Mouse (Mus musculus): Measurements from ENCODE around the gene Umad1. TPM values are rescaled to one million over a fixed set of nuclear protein-coding genes. Genes with fewer than 3 reads are reported as not detected.

The Umad1 gene
- polyA plus RNA-seq, 1 experiment from 2014 or later, result 28.3 TPM

GRCm38 (mm10) chr6:8472125-8472524 lies 213.0 kb downstream of the Umad1 start:
- WGBS, result 89% methylated on average over 3 of the region's 3 CpGs
- Histone ChIP-seq H3K27ac (ENCODE audit: low read length) (no peak overlapping the region), H3K4me3 (ENCODE audit: low read depth, low read length) (no peak overlapping the region), H3K9me3 (ENCODE audit: control insufficient read depth, low read depth, low read length) (no peaks in the 10 kb centered on the region), H3K4me2 (replicated peaks; ENCODE audit: low read depth, low read length) (no peak overlapping the region), H3K27me3 (ENCODE audit: control insufficient read depth, insufficient read depth, low read length) (no peaks in the 10 kb centered on the region), H3K4me1 (ENCODE audit: control insufficient read depth, insufficient read depth, low read length) (peaks cover 10% of the 10 kb centered on the region), H3K9ac (replicated peaks; ENCODE audit: low read depth, low read length) (no peak overlapping the region), H3K36me3 (ENCODE audit: control insufficient read depth, insufficient read depth, low read length) (no peaks in the 10 kb centered on the region)
- no peak for ATAC-seq (ENCODE audit: insufficient number of reproducible peaks, insufficient read depth, low FRiP score, low read depth)

- no peak overlapping the region for H3K4me3 ChIP-seq (ENCODE audit: low read depth, low read length)
- no peaks in the 10 kb centered on the region for H3K27me3 ChIP-seq (ENCODE audit: control insufficient read depth, insufficient read depth, low read length)
- no peaks in the 10 kb centered on the region for H3K36me3 ChIP-seq (ENCODE audit: control insufficient read depth, insufficient read depth, low read length)
- ATAC-seq (ENCODE audit: insufficient number of reproducible peaks, insufficient read depth, low FRiP score, low read depth), result no peak
- no peak overlapping the region for H3K9ac ChIP-seq (replicated peaks; ENCODE audit: low read depth, low read length)
- no peak overlapping the region for H3K4me2 ChIP-seq (replicated peaks; ENCODE audit: low read depth, low read length)
- no peaks in the 10 kb centered on the region for H3K9me3 ChIP-seq (ENCODE audit: control insufficient read depth, low read depth, low read length)
- peaks cover 10% of the 10 kb centered on the region for H3K4me1 ChIP-seq (ENCODE audit: control insufficient read depth, insufficient read depth, low read length)
- no peak overlapping the region for H3K27ac ChIP-seq (ENCODE audit: low read length)
- WGBS, result 39% methylated on average over 5 of the region's 5 CpGs
These were observed 213.8 kb downstream of the Umad1 start for GRCm38 (mm10) chr6:8472915-8473314.

GRCm38 (mm10) chr6:8473498-8473897 lies 214.4 kb downstream of the Umad1 start:
- ATAC-seq (ENCODE audit: insufficient number of reproducible peaks, insufficient read depth, low FRiP score, low read depth), result no peak
- Histone ChIP-seq H3K4me3 (ENCODE audit: low read depth, low read length) (no peak overlapping the region), H3K9ac (replicated peaks; ENCODE audit: low read depth, low read length) (no peak overlapping the region), H3K4me1 (ENCODE audit: control insufficient read depth, insufficient read depth, low read length) (peaks cover 10% of the 10 kb centered on the region), H3K9me3 (ENCODE audit: control insufficient read depth, low read depth, low read length) (no peaks in the 10 kb centered on the region), H3K27me3 (ENCODE audit: control insufficient read depth, insufficient read depth, low read length) (no peaks in the 10 kb centered on the region), H3K4me2 (replicated peaks; ENCODE audit: low read depth, low read length) (no peak overlapping the region), H3K27ac (ENCODE audit: low read length) (no peak overlapping the region), H3K36me3 (ENCODE audit: control insufficient read depth, insufficient read depth, low read length) (no peaks in the 10 kb centered on the region)
- WGBS, result 54% methylated on average over 5 of the region's 5 CpGs

- Histone ChIP-seq H3K36me3 (ENCODE audit: control insufficient read depth, insufficient read depth, low read length) (no peaks in the 10 kb centered on the region), H3K4me3 (ENCODE audit: low read depth, low read length) (no peak overlapping the region), H3K9me3 (ENCODE audit: control insufficient read depth, low read depth, low read length) (no peaks in the 10 kb centered on the region), H3K4me2 (replicated peaks; ENCODE audit: low read depth, low read length) (no peak overlapping the region), H3K27ac (ENCODE audit: low read length) (no peak overlapping the region), H3K9ac (replicated peaks; ENCODE audit: low read depth, low read length) (no peak overlapping the region), H3K4me1 (ENCODE audit: control insufficient read depth, insufficient read depth, low read length) (peaks cover 10% of the 10 kb centered on the region), H3K27me3 (ENCODE audit: control insufficient read depth, insufficient read depth, low read length) (no peaks in the 10 kb centered on the region)
- WGBS, result 73% methylated on average over 3 of the region's 3 CpGs
- ATAC-seq (ENCODE audit: insufficient number of reproducible peaks, insufficient read depth, low FRiP score, low read depth), result no peak
These were observed 215.2 kb downstream of the Umad1 start for GRCm38 (mm10) chr6:8474316-8474715.

GRCm38 (mm10) chr6:8474820-8475219 lies 215.7 kb downstream of the Umad1 start:
- H3K9ac ChIP-seq (replicated peaks; ENCODE audit: low read depth, low read length), result no peak overlapping the region
- no peak overlapping the region for H3K4me2 ChIP-seq (replicated peaks; ENCODE audit: low read depth, low read length)
- H3K27ac ChIP-seq (ENCODE audit: low read length), result no peak overlapping the region
- H3K27me3 ChIP-seq (ENCODE audit: control insufficient read depth, insufficient read depth, low read length), result no peaks in the 10 kb centered on the region
- H3K36me3 ChIP-seq (ENCODE audit: control insufficient read depth, insufficient read depth, low read length), result no peaks in the 10 kb centered on the region
- H3K4me3 ChIP-seq (ENCODE audit: low read depth, low read length), result no peak overlapping the region
- ATAC-seq (ENCODE audit: insufficient number of reproducible peaks, insufficient read depth, low FRiP score, low read depth), result no peak; the same call in 1 of the 2 replicates
- 53% methylated on average over 4 of the region's 4 CpGs for WGBS
- H3K4me1 ChIP-seq (ENCODE audit: control insufficient read depth, insufficient read depth, low read length), result peaks cover 10% of the 10 kb centered on the region
- H3K9me3 ChIP-seq (ENCODE audit: control insufficient read depth, low read depth, low read length), result no peaks in the 10 kb centered on the region

GRCm38 (mm10) chr6:8479176-8479575 lies 220.1 kb downstream of the Umad1 start:
- 31% methylated on average over 1 of the region's 1 CpGs for WGBS
- Histone ChIP-seq H3K9ac (replicated peaks; ENCODE audit: low read depth, low read length) (no peak overlapping the region), H3K4me2 (replicated peaks; ENCODE audit: low read depth, low read length) (no peak overlapping the region), H3K36me3 (ENCODE audit: control insufficient read depth, insufficient read depth, low read length) (no peaks in the 10 kb centered on the region), H3K4me3 (ENCODE audit: low read depth, low read length) (no peak overlapping the region), H3K9me3 (ENCODE audit: control insufficient read depth, low read depth, low read length) (no peaks in the 10 kb centered on the region), H3K4me1 (ENCODE audit: control insufficient read depth, insufficient read depth, low read length) (0 out of 2 replicates have a peak, but pooled peaks cover 1% of the 10 kb centered on the region), H3K27ac (ENCODE audit: low read length) (no peak overlapping the region), H3K27me3 (ENCODE audit: control insufficient read depth, insufficient read depth, low read length) (no peaks in the 10 kb centered on the region)
- no peak for ATAC-seq (ENCODE audit: insufficient number of reproducible peaks, insufficient read depth, low FRiP score, low read depth)

- ATAC-seq (ENCODE audit: insufficient number of reproducible peaks, insufficient read depth, low FRiP score, low read depth), result peak; percentile 56; the same call in 1 of the 2 replicates
- H3K4me3 ChIP-seq (ENCODE audit: low read depth, low read length), result no peak overlapping the region
- 91% methylated on average over 17 of the region's 17 CpGs for WGBS
These were observed 225.6 kb downstream of the Umad1 start for GRCm38 (mm10) chr6:8484437-8485275.

GRCm38 (mm10) chr6:8485414-8486175 lies 226.5 kb downstream of the Umad1 start:
- 71% methylated on average over 16 of the region's 16 CpGs for WGBS

More at GRCm38 (mm10) chr6:8484437-8485275, 225.6 kb downstream of the Umad1 start:
- Histone ChIP-seq H3K9ac (replicated peaks; ENCODE audit: low read depth, low read length) (no peak overlapping the region), H3K4me2 (replicated peaks; ENCODE audit: low read depth, low read length) (no peak overlapping the region), H3K9me3 (ENCODE audit: control insufficient read depth, low read depth, low read length) (no peaks in the 10 kb centered on the region), H3K27ac (ENCODE audit: low read length) (no peak overlapping the region), H3K4me1 (ENCODE audit: control insufficient read depth, insufficient read depth, low read length) (peaks cover 6% of the 10 kb centered on the region; the same call in 1 of the 2 replicates), H3K36me3 (ENCODE audit: control insufficient read depth, insufficient read depth, low read length) (no peaks in the 10 kb centered on the region), H3K27me3 (ENCODE audit: control insufficient read depth, insufficient read depth, low read length) (no peaks in the 10 kb centered on the region)

More at GRCm38 (mm10) chr6:8485414-8486175, 226.5 kb downstream of the Umad1 start:
- Histone ChIP-seq H3K36me3 (ENCODE audit: control insufficient read depth, insufficient read depth, low read length) (no peaks in the 10 kb centered on the region), H3K9me3 (ENCODE audit: control insufficient read depth, low read depth, low read length) (no peaks in the 10 kb centered on the region), H3K4me3 (ENCODE audit: low read depth, low read length) (no peak overlapping the region), H3K4me1 (ENCODE audit: control insufficient read depth, insufficient read depth, low read length) (peaks cover 6% of the 10 kb centered on the region; the same call in 1 of the 2 replicates), H3K27me3 (ENCODE audit: control insufficient read depth, insufficient read depth, low read length) (no peaks in the 10 kb centered on the region), H3K4me2 (replicated peaks; ENCODE audit: low read depth, low read length) (no peak overlapping the region), H3K27ac (ENCODE audit: low read length) (no peak overlapping the region), H3K9ac (replicated peaks; ENCODE audit: low read depth, low read length) (no peak overlapping the region)
- 0 out of 2 replicates have a peak, but pooled peaks have one; percentile 42 for ATAC-seq (ENCODE audit: insufficient number of reproducible peaks, insufficient read depth, low FRiP score, low read depth)

All from stomach, embryonic 14.5 days (tissue).